Mouse (Mus musculus) C3H10T1/2 (cell line): Measurements from ENCODE around the gene Dpp4. TPM values are rescaled to one million over a fixed set of nuclear protein-coding genes. Genes with fewer than 3 reads are reported as not detected.

ENCODE experiments used
- polyA plus RNA-seq, 2 experiments: library from polyadenylated mRNA; unstranded; fragments of >200 nt; fragmentation: generic; extraction: Trizol; gene quantifications; one replicate each; pipeline ENCODE4 v1.2.1; 2012; ENCODE audit warnings: missing spikeins in 2 of 2

The Dpp4 gene
- polyA plus RNA-seq, result not detected

DNA sequence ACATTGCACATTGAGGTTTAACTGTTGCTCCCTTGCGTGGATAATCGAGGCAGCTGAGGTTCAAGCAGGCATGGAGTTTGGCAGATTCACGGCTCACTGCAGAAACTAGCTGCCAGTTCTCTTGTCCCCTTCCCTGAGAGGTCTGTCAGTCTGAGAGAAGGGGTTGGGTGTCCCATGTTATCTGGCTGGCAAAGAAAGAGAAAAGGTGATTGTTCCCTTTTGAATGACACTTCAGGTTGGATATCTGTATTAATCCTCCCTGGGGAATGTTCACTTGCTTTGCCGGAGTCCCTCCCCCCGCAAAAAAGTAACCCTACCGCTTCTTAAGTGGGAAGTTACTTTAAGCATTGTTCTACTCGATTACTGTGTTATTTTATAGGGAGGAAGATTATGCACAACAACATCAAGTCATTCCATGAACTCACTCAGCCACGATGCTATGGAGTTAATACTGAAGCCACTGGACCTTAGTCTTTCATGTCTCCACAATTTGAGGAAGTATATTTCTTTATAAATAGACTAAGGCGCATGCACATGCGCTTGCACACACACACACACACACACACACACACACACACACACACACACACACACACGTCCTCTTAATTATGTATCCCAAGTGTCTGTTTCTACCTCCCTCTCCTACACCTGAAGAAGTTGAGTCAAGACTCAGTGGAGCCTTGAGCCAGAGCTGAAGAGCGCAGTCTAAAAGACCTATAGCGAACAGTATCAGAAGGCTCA, at the start of gene Dpp4:
Gene Dpp4 (minus strand): TSS at position 151 of the 741 bp plus-strand sequence.

Other genes starting within 250 kb of the Dpp4 start
- gene Gcg, start 71.4 kb upstream of the Dpp4 start, polyA plus RNA-seq, result not detected
- gene Fap, start 161.8 kb upstream of the Dpp4 start, polyA plus RNA-seq, result under 1 TPM in 1 of 2 experiments, not detected in 1; 0.05 TPM
- gene Ifih1, start 234.0 kb upstream of the Dpp4 start, polyA plus RNA-seq, result under 1 TPM; 0.01 to 0.15 TPM